9 mouse cellular contexts compared by ENCODE assay signal in genomic region chr6:40235793-40236470, GRCm38 (mm10).
DNase-seq lines count a peak whose midpoint lies in the region; ATAC-seq and TF ChIP-seq lines count a peak whose summit lies in the region.
"Had no signal": no experiment of that assay in that cellular context is flagged by ENCODE, and none has a peak within 500 bp of the region (broad histone marks: within the 10 kb centered on the region; RNA-seq: fewer than 3 reads in every experiment).

No protein-coding gene starts in this region.

- no peak for ATAC-seq in midbrain, embryonic 14.5 days (ENCODE audit: low FRiP score, low TSS enrichment)

- WGBS in heart, adult 2 months = 30% methylated on average over 10 of the region's 10 CpGs
- 41% methylated on average over 10 of the region's 10 CpGs for WGBS in embryonic facial prominence, embryonic 10.5 days
- 41% methylated on average over 10 of the region's 10 CpGs for WGBS in midbrain, embryonic 14.5 days

- H3K27ac ChIP-seq in heart, adult 2 months = no peak overlapping the region
- no peak overlapping the region for H3K27ac ChIP-seq in embryonic facial prominence, embryonic 10.5 days (replicated peaks)
- no peak overlapping the region for H3K27ac ChIP-seq in midbrain, embryonic 14.5 days (replicated peaks; ENCODE audit: low read depth, low read length)
- H3K27ac ChIP-seq: neural tube, embryonic 13.5 days had no signal

- H3K79me2 ChIP-seq in heart, adult 2 months (replicated peaks; ENCODE audit: control insufficient read depth, insufficient read depth, low read length) = no peaks in the 10 kb centered on the region

- peak; percentile 44 to 80 for DNase-seq in heart, adult 2 months
- no peak for DNase-seq in heart, postnatal 25 days (ENCODE audit: low spot score)
- DNase-seq in adrenal gland, postnatal 14 days = peak; percentile 86
- peak; percentile 83 for DNase-seq in embryonic facial prominence, embryonic 10.5 days (ENCODE audit: low spot score)
- peak; percentile 72 to 84 for DNase-seq in heart, postnatal 14 days
- DNase-seq in left cerebral cortex, adult 11 months (ENCODE audit: low spot score) = peak; percentile 57
- DNase-seq in midbrain, embryonic 14.5 days = peak; percentile 87
- peak; percentile 60 for DNase-seq in splenic B cell, adult 2 months (ENCODE audit: low read depth, low spot score)

- no peaks in the 10 kb centered on the region for H3K27me3 ChIP-seq in heart, adult 2 months (ENCODE audit: control insufficient read depth, insufficient read depth, low read length)
- H3K27me3 ChIP-seq in embryonic facial prominence, embryonic 10.5 days (replicated peaks; ENCODE audit: low read depth, poor library complexity, severe bottlenecking) = no peaks in the 10 kb centered on the region
- no peaks in the 10 kb centered on the region for H3K27me3 ChIP-seq in midbrain, embryonic 14.5 days (ENCODE audit: control insufficient read depth, insufficient read depth, low read length)
- H3K27me3 ChIP-seq in splenic B cell, adult 2 months (ENCODE audit: control insufficient read depth, insufficient read depth, low read length, poor library complexity, severe bottlenecking) = no peaks in the 10 kb centered on the region
- H3K27me3 ChIP-seq: neural tube, embryonic 13.5 days had no signal

- H3K4me1 ChIP-seq in heart, adult 2 months (ENCODE audit: control insufficient read depth, insufficient read depth, low read length) = no peaks in the 10 kb centered on the region
- no peaks in the 10 kb centered on the region for H3K4me1 ChIP-seq in embryonic facial prominence, embryonic 10.5 days
- H3K4me1 ChIP-seq in midbrain, embryonic 14.5 days (ENCODE audit: control insufficient read depth, insufficient read depth, low read length) = peaks cover 10% of the 10 kb centered on the region; the same call in 1 of the 2 replicates

- no peak for TF ChIP-seq EP300 in heart, adult 2 months (IDR thresholded peaks at IDR 0.05; ENCODE audit: insufficient read depth, low read depth, low read length)

- no peak for TF ChIP-seq POLR2A in heart, adult 2 months (IDR thresholded peaks at IDR 0.05; ENCODE audit: insufficient read depth, low read depth, low read length)

- H3K4me2 ChIP-seq in midbrain, embryonic 14.5 days (ENCODE audit: low read length) = no peak overlapping the region
- H3K4me2 ChIP-seq: neural tube, embryonic 13.5 days had no signal

- TF ChIP-seq CTCF in heart, adult 2 months (IDR thresholded peaks at IDR 0.05) = peak; percentile 96

- no peaks in the 10 kb centered on the region for H3K9me3 ChIP-seq in embryonic facial prominence, embryonic 10.5 days
- H3K9me3 ChIP-seq in midbrain, embryonic 14.5 days (ENCODE audit: control insufficient read depth, low read length) = no peaks in the 10 kb centered on the region
- H3K9me3 ChIP-seq: neural tube, embryonic 13.5 days had no signal

- no peak overlapping the region for H3K4me3 ChIP-seq in heart, adult 2 months
- H3K4me3 ChIP-seq in embryonic facial prominence, embryonic 10.5 days = no peak overlapping the region
- no peak overlapping the region for H3K4me3 ChIP-seq in midbrain, embryonic 14.5 days (replicated peaks; ENCODE audit: low read depth, low read length)
- H3K4me3 ChIP-seq: neural tube, embryonic 13.5 days had no signal

- H3K9ac ChIP-seq in heart, adult 2 months (ENCODE audit: low read depth, low read length) = no peak overlapping the region
- no peak overlapping the region for H3K9ac ChIP-seq in midbrain, embryonic 14.5 days (replicated peaks; ENCODE audit: low read length)
- H3K9ac ChIP-seq: neural tube, embryonic 13.5 days had no signal

- no peaks in the 10 kb centered on the region for H3K36me3 ChIP-seq in heart, adult 2 months (ENCODE audit: control insufficient read depth, insufficient read depth, low read length)
- no peaks in the 10 kb centered on the region for H3K36me3 ChIP-seq in embryonic facial prominence, embryonic 10.5 days (replicated peaks)
- no peaks in the 10 kb centered on the region for H3K36me3 ChIP-seq in midbrain, embryonic 14.5 days (ENCODE audit: control insufficient read depth, insufficient read depth, low read length)
- H3K36me3 ChIP-seq in splenic B cell, adult 2 months (ENCODE audit: control insufficient read depth, insufficient read depth, low read length, poor library complexity, severe bottlenecking) = no peaks in the 10 kb centered on the region
- H3K36me3 ChIP-seq: neural tube, embryonic 13.5 days had no signal

- intact Hi-C loops in heart, adult 2 months (cut with DNase I) = loop anchor here (1.0 to 5.0 kb wide), 2 partner anchors 66 to 157 kb away; no protein-coding TSS in a partner anchor
- intact Hi-C loops in heart, postnatal 25 days (cut with DNase I) = loop anchor here (2.0 to 5.0 kb wide), 2 partner anchors 66 to 157 kb away; no protein-coding TSS in a partner anchor
- intact Hi-C loops in heart, postnatal 14 days (cut with DNase I) = loop anchor here (1.0 to 2.0 kb wide), 2 partner anchors 67 to 157 kb away; no protein-coding TSS in a partner anchor
